Mouse (Mus musculus): ENCODE results near the gene Pspn. TPM values are rescaled to one million over a fixed set of nuclear protein-coding genes. Genes with fewer than 3 reads are reported as not detected.

The Pspn gene
- polyA plus RNA-seq, 1 experiment from 2014 or later = 0.47 TPM

DNA sequence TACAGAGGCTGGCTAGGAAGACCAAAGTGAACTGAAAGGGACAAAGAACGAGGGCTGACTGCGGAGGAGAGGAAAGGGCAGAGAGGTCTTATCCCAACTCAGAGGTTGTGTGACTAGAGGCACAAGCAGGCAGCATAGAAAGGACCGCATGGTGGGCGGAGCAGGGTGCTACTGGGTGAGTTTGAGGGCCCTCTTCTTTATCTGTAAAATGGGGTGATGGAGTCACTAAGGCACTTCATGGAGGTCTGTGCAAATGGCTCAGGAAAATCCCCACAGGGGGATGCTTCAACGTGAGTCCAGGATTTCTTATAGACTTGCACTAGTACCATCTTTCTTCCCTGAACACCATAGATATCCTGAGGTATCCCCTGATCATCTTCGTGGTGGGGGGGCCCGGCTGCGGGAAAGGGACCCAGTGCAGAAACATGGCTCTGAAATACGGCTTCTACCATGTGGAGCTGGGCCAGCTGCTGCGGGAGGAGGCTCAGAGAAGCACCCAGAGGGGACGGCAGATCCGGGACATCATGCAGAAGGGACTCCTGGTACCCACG, 12.5 kb upstream of the Pspn start:
- H3K9ac ChIP-seq = peak overlapping the region; percentile 85
- peaks cover 26% of the 10 kb centered on the region for H3K4me1 ChIP-seq (replicated peaks)
- peak overlapping the region; percentile 97 for H3K27ac ChIP-seq (replicated peaks)
- 69% methylated on average over 13 of the region's 13 CpGs for WGBS
- H3K4me2 ChIP-seq = peak overlapping the region; percentile 80
- H3K9me3 ChIP-seq = no peaks in the 10 kb centered on the region
- peak overlapping the region; percentile 82 for H3K4me3 ChIP-seq
- ATAC-seq (ENCODE audit: low read depth) = no peak
- H3K27me3 ChIP-seq = no peaks in the 10 kb centered on the region
- H3K36me3 ChIP-seq = peaks cover 23% of the 10 kb centered on the region

DNA sequence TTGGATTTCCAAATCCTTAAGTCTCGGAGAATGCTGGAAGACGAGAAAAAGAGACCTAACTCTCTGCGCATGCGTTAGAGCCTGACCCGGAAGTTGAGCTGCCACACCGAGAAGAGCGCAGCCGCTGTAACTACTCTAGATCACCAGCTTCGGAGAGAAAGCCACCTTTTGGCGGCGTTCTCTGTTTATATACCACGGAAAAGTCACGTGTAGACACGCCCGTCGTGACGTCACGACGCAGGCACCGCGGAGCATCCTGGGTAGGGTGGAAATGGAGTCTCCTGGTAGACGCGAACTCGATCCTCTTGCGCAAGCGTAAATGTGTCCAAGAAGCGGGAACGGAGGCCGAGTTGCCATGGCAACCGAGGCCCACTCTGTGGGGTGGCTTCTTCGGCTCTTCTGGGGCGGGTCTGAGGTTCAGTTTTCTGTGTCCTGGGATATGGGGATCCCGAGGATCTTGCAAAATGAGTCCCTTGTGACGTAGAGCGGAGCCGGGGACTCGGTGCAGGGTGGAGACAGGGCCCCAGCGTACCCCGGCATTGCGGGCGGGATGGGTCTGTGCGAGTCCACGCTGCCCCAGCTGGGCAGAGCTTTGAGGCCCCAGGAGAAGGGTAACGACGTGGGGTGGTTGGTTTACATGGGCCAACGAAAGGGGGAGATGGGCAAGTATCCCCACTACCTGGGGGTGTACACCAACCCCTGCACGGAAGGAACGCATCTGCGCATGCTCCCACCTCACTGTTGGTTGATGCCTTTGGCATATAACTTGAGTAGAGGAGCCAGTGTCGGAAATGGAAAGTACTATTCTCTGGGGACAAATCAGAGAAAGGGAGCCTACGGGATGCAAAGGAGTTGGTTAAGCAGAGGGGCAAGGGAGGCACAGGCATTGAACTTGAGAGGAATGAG, 11.7 kb upstream of the Pspn start, which contains the start of the genes Gtf2f1 and Gm17949:
Gtf2f1 (minus strand) TSS at position 53 of the 906 bp plus-strand sequence.
Gm17949 (plus strand) TSS at position 234 of the 906 bp plus-strand sequence.
- under 1% methylated on average over 51 of the region's 51 CpGs for WGBS

GRCm38 (mm10) chr17:57010911-57011235, 11.1 kb upstream of the Pspn start:
- H3K27me3 ChIP-seq = no peaks in the 10 kb centered on the region
- H3K4me1 ChIP-seq (replicated peaks) = peaks cover 26% of the 10 kb centered on the region
- ATAC-seq (ENCODE audit: low read depth) = peak; percentile 34
- H3K36me3 ChIP-seq = peaks cover 37% of the 10 kb centered on the region
- H3K4me2 ChIP-seq = peak overlapping the region; percentile 96
- 1% methylated on average over 19 of the region's 19 CpGs for WGBS
- H3K9me3 ChIP-seq = no peaks in the 10 kb centered on the region
- H3K27ac ChIP-seq (replicated peaks) = peak overlapping the region; percentile 77
- H3K4me3 ChIP-seq = peak overlapping the region; percentile 82
- peak overlapping the region; percentile 90 for H3K9ac ChIP-seq

More for the DNA sequence above, 11.7 kb upstream of the Pspn start, which contains the start of the genes Gtf2f1 and Gm17949:
- Histone ChIP-seq H3K9ac (peak within 1 kb of the TSS; percentile 90), H3K4me2 (peak within 1 kb of the TSS; percentile 96), H3K36me3 (peaks cover 31% of the 10 kb centered on the region), H3K4me1 (replicated peaks) (peaks cover 26% of the 10 kb centered on the region), H3K27me3 (no peaks in the 10 kb centered on the region), H3K9me3 (no peaks in the 10 kb centered on the region), H3K4me3 (peak within 1 kb of the TSS; percentile 82), H3K27ac (replicated peaks) (peak within 1 kb of the TSS; percentile 97)
- ATAC-seq (ENCODE audit: low read depth) = peak; percentile 91

- no peak for ATAC-seq (ENCODE audit: low read depth)
- H3K4me3 ChIP-seq = no peak overlapping the region
- H3K4me2 ChIP-seq = no peak overlapping the region
- no peaks in the 10 kb centered on the region for H3K9me3 ChIP-seq
- peaks cover 23% of the 10 kb centered on the region for H3K4me1 ChIP-seq (replicated peaks)
- H3K36me3 ChIP-seq = peaks cover 72% of the 10 kb centered on the region
- no peak overlapping the region for H3K9ac ChIP-seq
- H3K27me3 ChIP-seq = no peaks in the 10 kb centered on the region
- WGBS = 93% methylated on average over 13 of the region's 13 CpGs
- no peak overlapping the region for H3K27ac ChIP-seq (replicated peaks)
Measured at GRCm38 (mm10) chr17:57007137-57007905, 7.5 kb upstream of the Pspn start.

DNA sequence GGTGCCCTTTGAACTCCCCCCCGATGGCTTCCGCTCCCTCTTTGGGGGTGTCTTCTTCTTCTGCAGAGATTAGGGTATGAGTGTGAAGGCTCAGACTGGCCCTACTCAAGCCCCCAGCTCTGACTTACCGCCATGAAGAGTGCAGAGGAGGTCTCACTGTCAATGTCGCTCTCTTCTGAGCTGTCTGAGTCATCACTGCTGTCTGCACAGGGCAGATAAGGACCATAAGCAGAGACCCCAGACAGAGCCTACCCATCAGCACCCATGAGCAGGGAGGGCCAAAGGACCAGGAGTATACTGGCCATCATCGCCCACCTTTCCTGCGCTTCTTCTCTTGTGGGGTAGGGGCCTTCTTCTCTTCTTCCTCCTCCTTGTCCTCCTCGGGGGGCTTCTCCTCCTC, 4.2 kb upstream of the Pspn start:
- Histone ChIP-seq H3K4me1 (replicated peaks) (no peaks in the 10 kb centered on the region), H3K36me3 (peaks cover 92% of the 10 kb centered on the region), H3K9me3 (no peaks in the 10 kb centered on the region), H3K9ac (no peak overlapping the region), H3K27me3 (no peaks in the 10 kb centered on the region), H3K4me2 (no peak overlapping the region), H3K27ac (replicated peaks) (no peak overlapping the region), H3K4me3 (no peak overlapping the region)
- WGBS = 93% methylated on average over 7 of the region's 7 CpGs
- no peak for ATAC-seq (ENCODE audit: low read depth)

- 70% methylated on average over 8 of the region's 8 CpGs for WGBS
- ATAC-seq (ENCODE audit: low read depth) = no peak
- Histone ChIP-seq H3K9me3 (no peaks in the 10 kb centered on the region), H3K4me1 (replicated peaks) (peaks cover 14% of the 10 kb centered on the region), H3K9ac (no peak overlapping the region), H3K4me2 (no peak overlapping the region), H3K36me3 (peaks cover 73% of the 10 kb centered on the region), H3K27me3 (no peaks in the 10 kb centered on the region), H3K27ac (replicated peaks) (no peak overlapping the region), H3K4me3 (no peak overlapping the region)
Measured at GRCm38 (mm10) chr17:57001228-57001627, 1.4 kb upstream of the Pspn start.

GRCm38 (mm10) chr17:56999414-56999813, 404 bp downstream of the Pspn start:
- Histone ChIP-seq H3K36me3 (peaks cover 73% of the 10 kb centered on the region), H3K4me1 (replicated peaks) (peaks cover 14% of the 10 kb centered on the region), H3K4me3 (no peak overlapping the region), H3K9ac (no peak overlapping the region), H3K27me3 (no peaks in the 10 kb centered on the region), H3K9me3 (no peaks in the 10 kb centered on the region), H3K27ac (replicated peaks) (no peak overlapping the region), H3K4me2 (no peak overlapping the region)
- 92% methylated on average over 9 of the region's 9 CpGs for WGBS
- no peak for ATAC-seq (ENCODE audit: low read depth)

GRCm38 (mm10) chr17:56997029-56997667, 2.7 kb downstream of the Pspn start, which contains the start of gene Alkbh7:
Alkbh7 (plus strand) TSS chr17:56997339.
- peak; percentile 98 for ATAC-seq (ENCODE audit: low read depth)
- WGBS = under 1% methylated on average over 38 of the region's 38 CpGs
- Histone ChIP-seq H3K4me1 (replicated peaks) (peaks cover 20% of the 10 kb centered on the region), H3K4me2 (peak within 1 kb of the TSS; percentile 70), H3K4me3 (peak within 1 kb of the TSS; percentile 75), H3K9me3 (no peaks in the 10 kb centered on the region), H3K27me3 (no peaks in the 10 kb centered on the region), H3K36me3 (peaks cover 73% of the 10 kb centered on the region), H3K27ac (replicated peaks) (peak within 1 kb of the TSS; percentile 89), H3K9ac (peak within 1 kb of the TSS; percentile 77)

GRCm38 (mm10) chr17:56996506-56996905, 3.3 kb downstream of the Pspn start:
- H3K27me3 ChIP-seq = no peaks in the 10 kb centered on the region
- no peak overlapping the region for H3K9ac ChIP-seq
- no peaks in the 10 kb centered on the region for H3K9me3 ChIP-seq
- peaks cover 75% of the 10 kb centered on the region for H3K36me3 ChIP-seq
- peaks cover 27% of the 10 kb centered on the region for H3K4me1 ChIP-seq (replicated peaks)
- H3K27ac ChIP-seq (replicated peaks) = no peak overlapping the region
- peak overlapping the region; percentile 75 for H3K4me3 ChIP-seq
- 70% methylated on average over 2 of the region's 2 CpGs for WGBS
- no peak for ATAC-seq (ENCODE audit: low read depth)
- H3K4me2 ChIP-seq = peak overlapping the region; percentile 70

GRCm38 (mm10) chr17:56995046-56995445, 4.8 kb downstream of the Pspn start:
- H3K27ac ChIP-seq (replicated peaks) = no peak overlapping the region
- no peaks in the 10 kb centered on the region for H3K27me3 ChIP-seq
- H3K9me3 ChIP-seq = no peaks in the 10 kb centered on the region
- WGBS = 92% methylated on average over 8 of the region's 8 CpGs
- no peak overlapping the region for H3K4me2 ChIP-seq
- H3K4me3 ChIP-seq = no peak overlapping the region
- peaks cover 66% of the 10 kb centered on the region for H3K36me3 ChIP-seq
- H3K4me1 ChIP-seq (replicated peaks) = peaks cover 36% of the 10 kb centered on the region
- no peak for ATAC-seq (ENCODE audit: low read depth)
- no peak overlapping the region for H3K9ac ChIP-seq

- Histone ChIP-seq H3K27ac (replicated peaks) (0 out of 2 replicates have a peak overlapping the region, but pooled peaks have one; percentile 86), H3K4me2 (peak overlapping the region; percentile 83), H3K36me3 (peaks cover 44% of the 10 kb centered on the region), H3K9ac (peak overlapping the region; percentile 80), H3K4me3 (peak overlapping the region; percentile 64), H3K27me3 (no peaks in the 10 kb centered on the region), H3K4me1 (replicated peaks) (peaks cover 22% of the 10 kb centered on the region), H3K9me3 (no peaks in the 10 kb centered on the region)
- ATAC-seq (ENCODE audit: low read depth) = no peak
- 81% methylated on average over 2 of the region's 2 CpGs for WGBS
Measured at GRCm38 (mm10) chr17:56990966-56991365, 8.9 kb downstream of the Pspn start.
